Mouse (Mus musculus): Measurements from ENCODE around the gene Ano2.

GRCm38 (mm10) chr6:125851196-125851595, 161.0 kb downstream of the Ano2 start:
- TF ChIP-seq TCF12 (IDR thresholded peaks at IDR 0.05; ENCODE audit: insufficient read depth, poor library complexity, severe bottlenecking) (no peak), POLR2A (IDR thresholded peaks at IDR 0.05; ENCODE audit: insufficient read length, low read depth) (no peak), MAX (IDR thresholded peaks at IDR 0.05; ENCODE audit: low read depth) (no peak), POLR2AphosphoS2 (IDR thresholded peaks at IDR 0.05; ENCODE audit: insufficient read length, low read depth) (no peak)

Data from myocyte (in vitro differentiated cells).